Mouse (Mus musculus): ENCODE measurements at regions not wholly inside any gene's neighbourhood (a gene's known extent, or its start where the extent isn't known, plus 50 kb on each side); places are given as distances from the start of the nearest gene placed in this dataset.

GRCm38 (mm10) chr8:127778352-127779020 lies 579.9 kb upstream of the Nrp1 start:
- TF ChIP-seq CTCF (IDR thresholded peaks at IDR 0.05; ENCODE audit: borderline replicate concordance, extremely low read depth, insufficient read depth, insufficient read length) (no peak), POLR2A (IDR thresholded peaks at IDR 0.05; ENCODE audit: borderline replicate concordance, extremely low read depth, insufficient read depth, insufficient read length, poor library complexity, severe bottlenecking) (no peak)

Measured in brain, embryonic 14.5 days (tissue).